Mouse (Mus musculus): Measurements from ENCODE around the gene Pde7b. TPM values are rescaled to one million over a fixed set of nuclear protein-coding genes. Genes with fewer than 3 reads are reported as not detected.

Gene Pde7b
- polyA plus RNA-seq, 1 experiment from 2014 or later = 6.7 TPM

GRCm38 (mm10) chr10:20722651-20723520 is 2.0 kb downstream of the Pde7b start:
- no peak for ATAC-seq (replicated peaks; ENCODE audit: insufficient number of reproducible peaks, insufficient read depth, low FRiP score, low read depth)
- Histone ChIP-seq H3K4me2 (peak overlapping the region; percentile 56), H3K9ac (no peak overlapping the region), H3K9me3 (replicated peaks) (no peaks in the 10 kb centered on the region), H3K4me3 (peak overlapping the region; percentile 46), H3K4me1 (replicated peaks) (peaks cover 26% of the 10 kb centered on the region), H3K27ac (peak overlapping the region; percentile 70), H3K36me3 (no peaks in the 10 kb centered on the region), H3K27me3 (no peaks in the 10 kb centered on the region)
- 32% methylated on average over 9 of the region's 9 CpGs for WGBS

- H3K9me3 ChIP-seq (replicated peaks) = no peaks in the 10 kb centered on the region
- no peak for ATAC-seq (replicated peaks; ENCODE audit: insufficient number of reproducible peaks, insufficient read depth, low FRiP score, low read depth)
- H3K9ac ChIP-seq = no peak overlapping the region
- WGBS = 74% methylated on average over 2 of the region's 2 CpGs
- H3K27me3 ChIP-seq = no peaks in the 10 kb centered on the region
- no peak overlapping the region for H3K27ac ChIP-seq
- no peak overlapping the region for H3K4me2 ChIP-seq
- no peaks in the 10 kb centered on the region for H3K36me3 ChIP-seq
- H3K4me3 ChIP-seq = no peak overlapping the region
- H3K4me1 ChIP-seq (replicated peaks) = peaks cover 20% of the 10 kb centered on the region
Observed at GRCm38 (mm10) chr10:20719201-20719600, 5.7 kb downstream of the Pde7b start.

- Histone ChIP-seq H3K4me1 (replicated peaks) (0 out of 2 replicates have a peak, but pooled peaks cover 8% of the 10 kb centered on the region), H3K9ac (no peak overlapping the region), H3K27ac (no peak overlapping the region), H3K36me3 (no peaks in the 10 kb centered on the region), H3K4me3 (no peak overlapping the region), H3K4me2 (no peak overlapping the region), H3K9me3 (replicated peaks) (no peaks in the 10 kb centered on the region), H3K27me3 (no peaks in the 10 kb centered on the region)
- WGBS = 46% methylated on average over 7 of the region's 7 CpGs
- ATAC-seq (replicated peaks; ENCODE audit: insufficient number of reproducible peaks, insufficient read depth, low FRiP score, low read depth) = 0 out of 2 replicates have a peak, but pooled peaks have one; percentile 27
Observed at GRCm38 (mm10) chr10:20700633-20701032, 24.2 kb downstream of the Pde7b start.

GRCm38 (mm10) chr10:20699874-20700273 is 25.0 kb downstream of the Pde7b start:
- no peak for ATAC-seq (replicated peaks; ENCODE audit: insufficient number of reproducible peaks, insufficient read depth, low FRiP score, low read depth)
- no peaks in the 10 kb centered on the region for H3K36me3 ChIP-seq
- H3K4me3 ChIP-seq = no peak overlapping the region
- no peak overlapping the region for H3K4me2 ChIP-seq
- H3K4me1 ChIP-seq (replicated peaks) = 0 out of 2 replicates have a peak, but pooled peaks cover 13% of the 10 kb centered on the region
- no peak overlapping the region for H3K9ac ChIP-seq
- no peaks in the 10 kb centered on the region for H3K27me3 ChIP-seq
- no peak overlapping the region for H3K27ac ChIP-seq
- WGBS = 83% methylated on average over 9 of the region's 9 CpGs
- H3K9me3 ChIP-seq (replicated peaks) = no peaks in the 10 kb centered on the region

GRCm38 (mm10) chr10:20695637-20696036 is 29.2 kb downstream of the Pde7b start:
- no peaks in the 10 kb centered on the region for H3K27me3 ChIP-seq
- no peaks in the 10 kb centered on the region for H3K36me3 ChIP-seq
- no peak for ATAC-seq (replicated peaks; ENCODE audit: insufficient number of reproducible peaks, insufficient read depth, low FRiP score, low read depth)
- H3K4me2 ChIP-seq = no peak overlapping the region
- H3K27ac ChIP-seq = no peak overlapping the region
- no peaks in the 10 kb centered on the region for H3K9me3 ChIP-seq (replicated peaks)
- 45% methylated on average over 11 of the region's 11 CpGs for WGBS
- H3K4me1 ChIP-seq (replicated peaks) = 0 out of 2 replicates have a peak, but pooled peaks cover 11% of the 10 kb centered on the region
- no peak overlapping the region for H3K4me3 ChIP-seq
- H3K9ac ChIP-seq = no peak overlapping the region

- ATAC-seq (replicated peaks; ENCODE audit: insufficient number of reproducible peaks, insufficient read depth, low FRiP score, low read depth) = no peak
- no peak overlapping the region for H3K4me2 ChIP-seq
- 0 out of 2 replicates have a peak, but pooled peaks cover under 1% of the 10 kb centered on the region for H3K4me1 ChIP-seq (replicated peaks)
- no peak overlapping the region for H3K9ac ChIP-seq
- no peak overlapping the region for H3K4me3 ChIP-seq
- H3K9me3 ChIP-seq (replicated peaks) = no peaks in the 10 kb centered on the region; the same call in 1 of the 2 replicates
- no peaks in the 10 kb centered on the region for H3K27me3 ChIP-seq
- 74% methylated on average over 9 of the region's 9 CpGs for WGBS
- no peaks in the 10 kb centered on the region for H3K36me3 ChIP-seq
- H3K27ac ChIP-seq = no peak overlapping the region
Observed at GRCm38 (mm10) chr10:20690002-20690401, 34.9 kb downstream of the Pde7b start.

- H3K27me3 ChIP-seq = no peaks in the 10 kb centered on the region
- no peak overlapping the region for H3K4me3 ChIP-seq
- H3K9me3 ChIP-seq (replicated peaks) = no peaks in the 10 kb centered on the region; the same call in 1 of the 2 replicates
- H3K4me1 ChIP-seq (replicated peaks) = no peaks in the 10 kb centered on the region
- WGBS = 93% methylated on average over 2 of the region's 2 CpGs
- no peak for ATAC-seq (replicated peaks; ENCODE audit: insufficient number of reproducible peaks, insufficient read depth, low FRiP score, low read depth)
- no peak overlapping the region for H3K9ac ChIP-seq
- no peak overlapping the region for H3K27ac ChIP-seq
- no peaks in the 10 kb centered on the region for H3K36me3 ChIP-seq
- H3K4me2 ChIP-seq = no peak overlapping the region
Observed at GRCm38 (mm10) chr10:20684151-20684550, 40.7 kb downstream of the Pde7b start.

- Histone ChIP-seq H3K4me3 (no peak overlapping the region), H3K9ac (no peak overlapping the region), H3K27me3 (no peaks in the 10 kb centered on the region), H3K27ac (no peak overlapping the region), H3K4me2 (no peak overlapping the region), H3K36me3 (no peaks in the 10 kb centered on the region), H3K9me3 (replicated peaks) (no peaks in the 10 kb centered on the region), H3K4me1 (replicated peaks) (no peaks in the 10 kb centered on the region)
- no peak for ATAC-seq (replicated peaks; ENCODE audit: insufficient number of reproducible peaks, insufficient read depth, low FRiP score, low read depth)
- WGBS = 78% methylated on average over 3 of the region's 3 CpGs
Observed at GRCm38 (mm10) chr10:20680986-20681385, 43.9 kb downstream of the Pde7b start.

- Histone ChIP-seq H3K4me1 (replicated peaks) (peaks cover 34% of the 10 kb centered on the region), H3K4me2 (no peak overlapping the region), H3K9ac (no peak overlapping the region), H3K27ac (peak overlapping the region; percentile 48; the same call in 1 of the 2 replicates), H3K27me3 (no peaks in the 10 kb centered on the region), H3K4me3 (no peak overlapping the region), H3K36me3 (no peaks in the 10 kb centered on the region), H3K9me3 (replicated peaks) (no peaks in the 10 kb centered on the region)
- ATAC-seq (replicated peaks; ENCODE audit: insufficient number of reproducible peaks, insufficient read depth, low FRiP score, low read depth) = no peak
- WGBS = 22% methylated on average over 3 of the region's 3 CpGs
Observed at GRCm38 (mm10) chr10:20675321-20675720, 49.6 kb downstream of the Pde7b start.

GRCm38 (mm10) chr10:20673798-20674197 is 51.1 kb downstream of the Pde7b start:
- H3K4me1 ChIP-seq (replicated peaks) = peaks cover 34% of the 10 kb centered on the region
- H3K9me3 ChIP-seq (replicated peaks) = no peaks in the 10 kb centered on the region
- WGBS = 74% methylated on average over 4 of the region's 4 CpGs
- no peak overlapping the region for H3K4me3 ChIP-seq
- peak overlapping the region; percentile 48 for H3K27ac ChIP-seq
- no peaks in the 10 kb centered on the region for H3K36me3 ChIP-seq
- H3K9ac ChIP-seq = no peak overlapping the region
- ATAC-seq (replicated peaks; ENCODE audit: insufficient number of reproducible peaks, insufficient read depth, low FRiP score, low read depth) = no peak
- no peaks in the 10 kb centered on the region for H3K27me3 ChIP-seq
- H3K4me2 ChIP-seq = no peak overlapping the region

- Histone ChIP-seq H3K4me2 (no peak overlapping the region), H3K4me1 (replicated peaks) (peaks cover 39% of the 10 kb centered on the region), H3K27ac (peak overlapping the region; percentile 66), H3K9me3 (replicated peaks) (no peaks in the 10 kb centered on the region), H3K9ac (no peak overlapping the region), H3K27me3 (no peaks in the 10 kb centered on the region), H3K4me3 (no peak overlapping the region), H3K36me3 (no peaks in the 10 kb centered on the region)
- no peak for ATAC-seq (replicated peaks; ENCODE audit: insufficient number of reproducible peaks, insufficient read depth, low FRiP score, low read depth)
- WGBS = 46% methylated on average over 11 of the region's 11 CpGs
Observed at GRCm38 (mm10) chr10:20672591-20672990, 52.3 kb downstream of the Pde7b start.

- H3K9ac ChIP-seq = no peak overlapping the region
- H3K4me3 ChIP-seq = no peak overlapping the region
- H3K4me2 ChIP-seq = no peak overlapping the region
- no peaks in the 10 kb centered on the region for H3K9me3 ChIP-seq (replicated peaks)
- WGBS = 49% methylated on average over 5 of the region's 5 CpGs
- H3K4me1 ChIP-seq (replicated peaks) = peaks cover 39% of the 10 kb centered on the region
- no peak for ATAC-seq (replicated peaks; ENCODE audit: insufficient number of reproducible peaks, insufficient read depth, low FRiP score, low read depth)
- no peak overlapping the region for H3K27ac ChIP-seq
- H3K27me3 ChIP-seq = no peaks in the 10 kb centered on the region
- no peaks in the 10 kb centered on the region for H3K36me3 ChIP-seq
Observed at GRCm38 (mm10) chr10:20671621-20672020, 53.3 kb downstream of the Pde7b start.

Data from heart, embryonic 15.5 days (tissue).